Mouse (Mus musculus): ENCODE results near the gene Gm20388.
A peak's percentile ranks its signal among the peaks of the same experiment; 100 is the strongest.

The Gm20388 gene

GRCm38 (mm10) chr8:122685097-122685861 is 2774.6 kb downstream of the Gm20388 start:
- DNase-seq, result peak; percentile 79

GRCm38 (mm10) chr8:122686879-122687278 is 2776.2 kb downstream of the Gm20388 start:
- DNase-seq, result no peak

GRCm38 (mm10) chr8:122689315-122689714 is 2778.7 kb downstream of the Gm20388 start:
- no peak for DNase-seq

GRCm38 (mm10) chr8:122691018-122691417 is 2780.4 kb downstream of the Gm20388 start:
- DNase-seq, result no peak

GRCm38 (mm10) chr8:122692152-122692551 is 2781.5 kb downstream of the Gm20388 start:
- DNase-seq, result no peak

GRCm38 (mm10) chr8:122695438-122696042 is 2784.9 kb downstream of the Gm20388 start:
- DNase-seq, result no peak

- peak; percentile 79 for DNase-seq
Observed at GRCm38 (mm10) chr8:122697181-122697581, 2786.5 kb downstream of the Gm20388 start.

- DNase-seq, result no peak
Observed at GRCm38 (mm10) chr8:122697586-122697985, 2786.9 kb downstream of the Gm20388 start.

- DNase-seq, result no peak
Observed at GRCm38 (mm10) chr8:122698254-122698768, 2787.7 kb downstream of the Gm20388 start.

- DNase-seq, result no peak
Observed at GRCm38 (mm10) chr8:122699005-122699492, 2788.4 kb downstream of the Gm20388 start, which contains the start of gene Cbfa2t3. Gene Cbfa2t3, minus strand, starts transcription at chr8:122699109.

GRCm38 (mm10) chr8:122700628-122701027 is 2790.0 kb downstream of the Gm20388 start:
- DNase-seq, result no peak

GRCm38 (mm10) chr8:122701441-122702185 is 2791.0 kb downstream of the Gm20388 start:
- no peak for DNase-seq

- no peak for DNase-seq
Observed at GRCm38 (mm10) chr8:122702301-122702941, 2791.8 kb downstream of the Gm20388 start.

GRCm38 (mm10) chr8:122702957-122703356 is 2792.3 kb downstream of the Gm20388 start:
- DNase-seq, result no peak

- DNase-seq, result no peak
Observed at GRCm38 (mm10) chr8:122704612-122705011, 2794.0 kb downstream of the Gm20388 start.

- no peak for DNase-seq
Observed at GRCm38 (mm10) chr8:122705901-122706561, 2795.4 kb downstream of the Gm20388 start.

GRCm38 (mm10) chr8:122707184-122707583 is 2796.5 kb downstream of the Gm20388 start:
- no peak for DNase-seq

GRCm38 (mm10) chr8:122709340-122710111 is 2798.9 kb downstream of the Gm20388 start:
- peak; percentile 72 for DNase-seq

GRCm38 (mm10) chr8:122711480-122711879 is 2800.8 kb downstream of the Gm20388 start:
- DNase-seq, result no peak

GRCm38 (mm10) chr8:122711891-122712365 is 2801.3 kb downstream of the Gm20388 start:
- DNase-seq, result no peak
